Mouse (Mus musculus) brain, embryonic 14.5 days (tissue): ENCODE measurements around the gene Tfpi. TPM values are rescaled to one million over a fixed set of nuclear protein-coding genes. Genes with fewer than 3 reads are reported as not detected.

Experiments used
- DNase-seq: peaks from one replicate; pipeline ENCODE4 v3.0.0-alpha.2; 2011; ENCODE audit warnings: low read depth
- CTCF ChIP-seq: fragments of 200-500 bp; IDR thresholded peaks from 2 replicates; pipeline ENCODE4 v1.5.1; 2012; ENCODE audit warnings: inconsistent platforms, mild to moderate bottlenecking, moderate library complexity, borderline replicate concordance; ENCODE audit not compliant: insufficient read depth, insufficient read length; ENCODE audit errors: extremely low read depth
- POLR2A ChIP-seq: fragments of 200-500 bp; IDR thresholded peaks from 2 replicates; pipeline ENCODE4 v1.6.1; 2012; ENCODE audit warnings: mild to moderate bottlenecking, inconsistent platforms, borderline replicate concordance; ENCODE audit not compliant: poor library complexity, insufficient read depth, insufficient read length, severe bottlenecking; ENCODE audit errors: extremely low read depth
- polyA plus RNA-seq: library from polyadenylated mRNA; depleted of rRNA; stranded (reverse); fragments of >200 nt; gene quantifications from 2 replicates; pipeline ENCODE4 v1.2.3, GENCODE M21; 2012

Tfpi gene
- polyA plus RNA-seq, 1 experiment, result 12.3 TPM

GRCm38 (mm10) chr2:84473941-84474530, 2.5 kb downstream of the Tfpi start:
- no peak for DNase-seq

GRCm38 (mm10) chr2:84467391-84467790, 9.2 kb downstream of the Tfpi start:
- DNase-seq, result no peak
- no peak for TF ChIP-seq CTCF

More at GRCm38 (mm10) chr2:84473941-84474530, 2.5 kb downstream of the Tfpi start:
- TF ChIP-seq CTCF (no peak), POLR2A (no peak)

GRCm38 (mm10) chr2:84464956-84465355, 11.6 kb downstream of the Tfpi start:
- no peak for TF ChIP-seq CTCF
- no peak for DNase-seq

- DNase-seq, result no peak
- TF ChIP-seq POLR2A (no peak), CTCF (no peak)
Measured at GRCm38 (mm10) chr2:84462411-84462810, 14.2 kb downstream of the Tfpi start.

- no peak for DNase-seq
- TF ChIP-seq POLR2A, result no peak
- no peak for TF ChIP-seq CTCF
Measured at GRCm38 (mm10) chr2:84459651-84460177, 16.9 kb downstream of the Tfpi start.

- TF ChIP-seq CTCF (no peak), POLR2A (no peak)
- no peak for DNase-seq
Measured at GRCm38 (mm10) chr2:84457221-84457620, 19.4 kb downstream of the Tfpi start.

- peak; percentile 94 for DNase-seq
- TF ChIP-seq POLR2A (no peak), CTCF (peak; percentile 73)
Measured at GRCm38 (mm10) chr2:84455236-84455799, 21.3 kb downstream of the Tfpi start.

- no peak for DNase-seq
Measured at GRCm38 (mm10) chr2:84454551-84455235, 21.9 kb downstream of the Tfpi start.

GRCm38 (mm10) chr2:84454051-84454450, 22.5 kb downstream of the Tfpi start:
- peak; percentile 81 for DNase-seq
- TF ChIP-seq POLR2A (no peak), CTCF (no peak)

More at GRCm38 (mm10) chr2:84454551-84455235, 21.9 kb downstream of the Tfpi start:
- TF ChIP-seq POLR2A (no peak), CTCF (no peak)

GRCm38 (mm10) chr2:84445499-84445898, 31.1 kb downstream of the Tfpi start:
- TF ChIP-seq POLR2A (no peak), CTCF (no peak)
- no peak for DNase-seq

- TF ChIP-seq POLR2A (no peak), CTCF (no peak)
- no peak for DNase-seq
Measured at GRCm38 (mm10) chr2:84441940-84442339, 34.6 kb downstream of the Tfpi start.

- DNase-seq, result peak; percentile 91
- TF ChIP-seq CTCF (peak; percentile 58; the same call in 1 of the 2 replicates), POLR2A (no peak)
Measured at GRCm38 (mm10) chr2:84429724-84430123, 46.9 kb downstream of the Tfpi start.

GRCm38 (mm10) chr2:84428836-84429235, 47.7 kb downstream of the Tfpi start:
- no peak for DNase-seq
- TF ChIP-seq CTCF (no peak), POLR2A (no peak)
